Mouse (Mus musculus) liver, adult 2 months (tissue): ENCODE measurements around the gene Gm9044. TPM values are rescaled to one million over a fixed set of nuclear protein-coding genes. Genes with fewer than 3 reads are reported as not detected.
"Not testable (repeated sequence)": the region's sequence is repeated elsewhere in the genome, so short reads cannot be mapped to it uniquely, and the experiment has no call there.

Experiments used
- DNase-seq: peaks from one replicate; pipeline ENCODE4 v3.0.0-alpha.2; 2011; ENCODE audit warnings: low read depth, low spot score; ENCODE audit errors: extremely low read depth
- H3K27ac ChIP-seq: fragments of 200-500 bp; replicated peaks from 2 replicates; pipeline ENCODE4 v1.5.1; 2012; ENCODE audit warnings: low read depth, mild to moderate bottlenecking, control low read depth, inconsistent platforms, low read length; ENCODE audit not compliant: insufficient read depth
- H3K27me3 ChIP-seq: fragments of 200-500 bp; 2 replicates; pipeline ENCODE4 v1.6.1; 2012; ENCODE audit warnings: mild to moderate bottlenecking, moderate library complexity, low read length, inconsistent platforms; ENCODE audit not compliant: control insufficient read depth, insufficient read depth
- H3K36me3 ChIP-seq: fragments of 200-500 bp; 2 replicates; pipeline ENCODE4 v1.6.1; 2012; ENCODE audit warnings: low read length, inconsistent platforms; ENCODE audit not compliant: control insufficient read depth, insufficient read depth
- H3K4me1 ChIP-seq: fragments of 200-500 bp; 2 replicates; pipeline ENCODE4 v1.6.1; 2011; ENCODE audit warnings: low read length; ENCODE audit not compliant: control insufficient read depth, insufficient read depth
- H3K4me3 ChIP-seq: fragments of 200-500 bp; 2 replicates; pipeline ENCODE4 v1.5.1; 2011; ENCODE audit warnings: low read depth, mild to moderate bottlenecking, control low read depth, low read length, moderate library complexity; ENCODE audit not compliant: insufficient read depth
- H3K79me2 ChIP-seq: fragments of 200-500 bp; 2 replicates; pipeline ENCODE4 v1.6.1; 2012; ENCODE audit warnings: inconsistent platforms, mild to moderate bottlenecking, low read length, moderate library complexity; ENCODE audit not compliant: control insufficient read depth, insufficient read depth
- H3K9ac ChIP-seq: fragments of 200-500 bp; 2 replicates; pipeline ENCODE4 v1.6.1; 2012; ENCODE audit warnings: low read depth, mild to moderate bottlenecking, control low read depth, inconsistent platforms, low read length
- CTCF ChIP-seq: fragments of 200-500 bp; IDR thresholded peaks from 2 replicates; pipeline ENCODE4 v1.5.1; 2011; ENCODE audit warnings: low read depth, low read length, control low read depth
- POLR2A ChIP-seq: fragments of 200-500 bp; IDR thresholded peaks from 2 replicates; pipeline ENCODE4 v1.6.1; 2011; ENCODE audit warnings: low read length, control low read depth; ENCODE audit not compliant: insufficient read depth; ENCODE audit errors: extremely low read depth
- WGBS: fragments of 180-500 bp; shearing (Covaris S2); methylation state at CpG from one replicate; pipeline ENCODE4 v1.1.7; 2018; 5-methylcytosine and 5-hydroxymethylcytosine counted together
- polyA plus RNA-seq: library from polyadenylated mRNA; depleted of rRNA; stranded (reverse); fragments of >200 nt; gene quantifications from 2 replicates; pipeline ENCODE4 v1.2.3, GENCODE M21; 2012; rRNA removed
- total RNA-seq: library from RNA; depleted of rRNA; stranded (reverse); fragments of >200 nt; gene quantifications from 2 replicates; pipeline ENCODE4 v1.2.3, GENCODE M21; 2014; rRNA removed

Gm9044 gene
- not detected in 2 replicates for total RNA-seq
- polyA plus RNA-seq: not detected in 2 replicates

DNA sequence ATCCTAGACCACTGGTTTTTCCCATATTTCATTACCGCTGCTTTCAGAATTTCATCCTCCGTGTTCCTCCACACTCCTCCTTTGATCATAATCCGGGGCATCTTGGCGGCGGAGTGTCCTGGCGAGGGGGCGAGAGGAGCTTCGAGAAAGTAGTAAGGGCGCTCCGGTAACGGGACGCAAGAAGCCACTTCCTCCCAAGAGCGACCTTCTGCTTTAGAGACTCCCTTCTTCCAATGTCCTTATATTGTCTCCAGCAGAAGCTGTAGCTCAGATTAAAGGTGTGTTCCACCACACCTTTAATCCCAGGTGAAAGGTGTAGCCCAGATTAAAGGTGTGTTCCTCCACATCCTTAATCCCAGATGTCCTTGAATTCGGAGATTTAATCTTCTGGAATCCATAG is at the start of gene Gm9044:
TSS of gene Gm9044 (minus strand) at position 101 of the 400 bp plus-strand sequence.
- not testable (repeated sequence) for H3K36me3 ChIP-seq

GRCm38 (mm10) chr10:118370443-118370842 is 38.2 kb upstream of the Gm9044 start:
- TF ChIP-seq POLR2A (no peak), CTCF (peak; percentile 88)
- no peak overlapping the region for H3K27ac ChIP-seq
- DNase-seq: peak; percentile 51
- H3K27me3 ChIP-seq: no peaks in the 10 kb centered on the region
- no peak overlapping the region for H3K4me3 ChIP-seq
- no peaks in the 10 kb centered on the region for H3K79me2 ChIP-seq
- H3K9ac ChIP-seq: no peak overlapping the region
- H3K4me1 ChIP-seq: no peaks in the 10 kb centered on the region
- WGBS: 5% methylated on average over 10 of the region's 10 CpGs
- no peaks in the 10 kb centered on the region for H3K36me3 ChIP-seq

More for the DNA sequence above, at the start of gene Gm9044:
- H3K4me1 ChIP-seq, H3K9ac ChIP-seq, H3K79me2 ChIP-seq, H3K27ac ChIP-seq, H3K27me3 ChIP-seq, H3K4me3 ChIP-seq, DNase-seq: not testable (repeated sequence)
- no CpG with 5 or more reads among the region's 14 CpGs for WGBS

- Histone ChIP-seq H3K36me3 (no peaks in the 10 kb centered on the region), H3K4me1 (no peaks in the 10 kb centered on the region), H3K4me3 (no peak overlapping the region), H3K9ac (no peak overlapping the region), H3K79me2 (no peaks in the 10 kb centered on the region), H3K27ac (no peak overlapping the region), H3K27me3 (no peaks in the 10 kb centered on the region)
- DNase-seq: no peak
- WGBS: 90% methylated on average over 9 of the region's 9 CpGs
- TF ChIP-seq CTCF (no peak), POLR2A (no peak)
Measured at GRCm38 (mm10) chr10:118369518-118369917, 37.3 kb upstream of the Gm9044 start.

DNA sequence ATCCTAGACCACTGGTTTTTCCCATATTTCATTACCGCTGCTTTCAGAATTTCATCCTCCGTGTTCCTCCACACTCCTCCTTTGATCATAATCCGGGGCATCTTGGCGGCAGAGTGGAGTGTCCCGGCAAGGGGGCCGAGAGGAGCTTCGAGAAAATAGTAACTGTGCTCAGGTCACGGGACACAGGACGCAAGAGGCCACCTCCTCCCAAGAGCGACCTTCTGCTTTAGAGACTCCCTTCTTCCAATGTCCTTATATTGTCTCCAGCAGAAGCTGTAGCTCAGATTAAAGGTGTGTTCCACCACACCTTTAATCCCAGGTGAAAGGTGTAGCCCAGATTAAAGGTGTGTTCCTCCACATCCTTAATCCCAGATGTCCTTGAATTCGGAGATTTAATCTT is 21.8 kb upstream of the Gm9044 start, which contains the start of gene Gm9049:
TSS of gene Gm9049 (minus strand) at position 101 of the 400 bp plus-strand sequence.
- not testable (repeated sequence) for H3K36me3 ChIP-seq, H3K27me3 ChIP-seq, DNase-seq, H3K27ac ChIP-seq, H3K9ac ChIP-seq, H3K79me2 ChIP-seq, H3K4me3 ChIP-seq, H3K4me1 ChIP-seq
- 100% methylated on average over 1 of the region's 11 CpGs for WGBS

DNA sequence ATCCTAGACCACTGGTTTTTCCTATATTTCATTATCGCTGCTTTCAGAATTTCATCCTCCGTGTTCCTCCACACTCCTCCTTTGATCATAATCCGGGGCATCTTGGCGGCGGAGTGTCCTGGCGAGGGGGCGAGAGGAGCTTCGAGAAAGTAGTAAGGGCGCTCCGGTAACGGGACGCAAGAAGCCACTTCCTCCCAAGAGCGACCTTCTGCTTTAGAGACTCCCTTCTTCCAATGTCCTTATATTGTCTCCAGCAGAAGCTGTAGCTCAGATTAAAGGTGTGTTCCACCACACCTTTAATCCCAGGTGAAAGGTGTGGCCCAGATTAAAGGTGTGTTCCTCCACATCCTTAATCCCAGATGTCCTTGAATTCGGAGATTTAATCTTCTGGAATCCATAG is 16.4 kb upstream of the Gm9044 start, which contains the start of gene Gm9048:
TSS of gene Gm9048 (minus strand) at position 101 of the 400 bp plus-strand sequence.
- not testable (repeated sequence) for H3K9ac ChIP-seq, H3K27ac ChIP-seq, H3K79me2 ChIP-seq, H3K4me3 ChIP-seq, H3K27me3 ChIP-seq, H3K4me1 ChIP-seq, H3K36me3 ChIP-seq, DNase-seq
- 78% methylated on average over 1 of the region's 14 CpGs for WGBS

DNA sequence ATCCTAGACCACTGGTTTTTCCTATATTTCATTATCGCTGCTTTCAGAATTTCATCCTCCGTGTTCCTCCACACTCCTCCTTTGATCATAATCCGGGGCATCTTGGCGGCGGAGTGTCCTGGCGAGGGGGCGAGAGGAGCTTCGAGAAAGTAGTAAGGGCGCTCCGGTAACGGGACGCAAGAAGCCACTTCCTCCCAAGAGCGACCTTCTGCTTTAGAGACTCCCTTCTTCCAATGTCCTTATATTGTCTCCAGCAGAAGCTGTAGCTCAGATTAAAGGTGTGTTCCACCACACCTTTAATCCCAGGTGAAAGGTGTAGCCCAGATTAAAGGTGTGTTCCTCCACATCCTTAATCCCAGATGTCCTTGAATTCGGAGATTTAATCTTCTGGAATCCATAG is 10.9 kb upstream of the Gm9044 start, which contains the start of gene Gm9046:
TSS of gene Gm9046 (minus strand) at position 101 of the 400 bp plus-strand sequence.
- H3K27ac ChIP-seq, H3K9ac ChIP-seq, DNase-seq, H3K27me3 ChIP-seq, H3K79me2 ChIP-seq, H3K4me1 ChIP-seq, H3K36me3 ChIP-seq, H3K4me3 ChIP-seq: not testable (repeated sequence)
- no CpG with 5 or more reads among the region's 14 CpGs for WGBS

DNA sequence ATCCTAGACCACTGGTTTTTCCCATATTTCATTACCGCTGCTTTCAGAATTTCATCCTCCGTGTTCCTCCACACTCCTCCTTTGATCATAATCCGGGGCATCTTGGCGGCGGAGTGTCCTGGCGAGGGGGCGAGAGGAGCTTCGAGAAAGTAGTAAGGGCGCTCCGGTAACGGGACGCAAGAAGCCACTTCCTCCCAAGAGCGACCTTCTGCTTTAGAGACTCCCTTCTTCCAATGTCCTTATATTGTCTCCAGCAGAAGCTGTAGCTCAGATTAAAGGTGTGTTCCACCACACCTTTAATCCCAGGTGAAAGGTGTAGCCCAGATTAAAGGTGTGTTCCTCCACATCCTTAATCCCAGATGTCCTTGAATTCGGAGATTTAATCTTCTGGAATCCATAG is 5.5 kb upstream of the Gm9044 start, which contains the start of gene Gm9045:
TSS of gene Gm9045 (minus strand) at position 101 of the 400 bp plus-strand sequence.
- H3K9ac ChIP-seq, H3K4me3 ChIP-seq, H3K27me3 ChIP-seq, H3K4me1 ChIP-seq, H3K27ac ChIP-seq, H3K36me3 ChIP-seq, DNase-seq, H3K79me2 ChIP-seq: not testable (repeated sequence)
- WGBS: no CpG with 5 or more reads among the region's 14 CpGs

GRCm38 (mm10) chr10:118326869-118327268 is 5.3 kb downstream of the Gm9044 start, which contains the start of gene Gm9040:
Gene Gm9040, minus strand, starts transcription at chr10:118326969.
- H3K4me3 ChIP-seq, H3K79me2 ChIP-seq, H3K36me3 ChIP-seq, H3K4me1 ChIP-seq, DNase-seq, H3K27me3 ChIP-seq, H3K27ac ChIP-seq, H3K9ac ChIP-seq: not testable (repeated sequence)
- WGBS: no CpG with 5 or more reads among the region's 11 CpGs
